In genomic region chr9:96824026-96824425, GRCm38 (mm10) we compare ENCODE assay signal across 12 mouse cellular contexts.
DNase-seq lines count a peak whose midpoint lies in the region; ATAC-seq and TF ChIP-seq lines count a peak whose summit lies in the region.
"Had no signal": no experiment of that assay in that cellular context is flagged by ENCODE, and none has a peak within 500 bp of the region (broad histone marks: within the 10 kb centered on the region; RNA-seq: fewer than 3 reads in every experiment).

No protein-coding gene starts in this region.

- no peak for DNase-seq in gastrocnemius, adult 2 months
- DNase-seq in gastrocnemius, postnatal 25 days: no peak
- no peak for DNase-seq in lung, postnatal 25 days (ENCODE audit: low spot score)
- DNase-seq in adrenal gland, adult 8-10 months: peak; percentile 84
- no peak for DNase-seq in urinary bladder, postnatal 14 days (ENCODE audit: low spot score)
- no peak for DNase-seq in right cerebral cortex, postnatal 4 days

- H3K4me2 ChIP-seq in lung, embryonic 16.5 days (ENCODE audit: low read depth, low read length): no peak overlapping the region
- no peak overlapping the region for H3K4me2 ChIP-seq in limb, embryonic 15.5 days
- H3K4me2 ChIP-seq: neural tube, embryonic 12.5 days had no signal

- no peaks in the 10 kb centered on the region for H3K36me3 ChIP-seq in lung, embryonic 16.5 days (ENCODE audit: control insufficient read depth, insufficient read depth, low read length)
- H3K36me3 ChIP-seq in limb, embryonic 15.5 days: 0 out of 2 replicates have a peak, but pooled peaks cover 4% of the 10 kb centered on the region
- H3K36me3 ChIP-seq: G1E had no signal

- no peaks in the 10 kb centered on the region; the same call in 1 of the 2 replicates for H3K9me3 ChIP-seq in lung, embryonic 16.5 days (ENCODE audit: control insufficient read depth, low read length)
- H3K9me3 ChIP-seq in limb, embryonic 15.5 days: no peaks in the 10 kb centered on the region
- H3K9me3 ChIP-seq: G1E; neural tube, embryonic 12.5 days had no signal

- WGBS in lung, embryonic 16.5 days: 45% methylated on average over 12 of the region's 12 CpGs
- WGBS in limb, embryonic 15.5 days: 54% methylated on average over 12 of the region's 12 CpGs

- H3K4me3 ChIP-seq in gastrocnemius, adult 2 months: peak overlapping the region; percentile 43
- H3K4me3 ChIP-seq in lung, embryonic 16.5 days (ENCODE audit: low read length): no peak overlapping the region
- no peak overlapping the region for H3K4me3 ChIP-seq in limb, embryonic 15.5 days
- H3K4me3 ChIP-seq: erythroblast, embryonic 14.5 days; heart, adult 2 months; neural tube, embryonic 12.5 days had no signal

- intact Hi-C loops in gastrocnemius, adult 2 months (cut with DNase I): no loop called here

- peak overlapping the region; percentile 46; the same call in 1 of the 2 replicates for H3K27ac ChIP-seq in gastrocnemius, adult 2 months
- no peak overlapping the region for H3K27ac ChIP-seq in lung, embryonic 16.5 days (ENCODE audit: low read length)
- H3K27ac ChIP-seq in limb, embryonic 15.5 days: peak overlapping the region; percentile 64
- H3K27ac ChIP-seq: heart, adult 2 months; neural tube, embryonic 12.5 days had no signal

- peak; percentile 43 for ATAC-seq in lung, embryonic 16.5 days (ENCODE audit: low read depth)
- no peak for ATAC-seq in limb, embryonic 15.5 days (ENCODE audit: insufficient number of reproducible peaks, low FRiP score, low TSS enrichment, low read depth)

- no peak overlapping the region for H3K9ac ChIP-seq in lung, embryonic 16.5 days (ENCODE audit: low read length)
- H3K9ac ChIP-seq in limb, embryonic 15.5 days: no peak overlapping the region
- H3K9ac ChIP-seq: neural tube, embryonic 12.5 days had no signal

- no peak for TF ChIP-seq CTCF in gastrocnemius, adult 2 months (IDR thresholded peaks at IDR 0.05)

- no peaks in the 10 kb centered on the region for H3K4me1 ChIP-seq in lung, embryonic 16.5 days (replicated peaks; ENCODE audit: control insufficient read depth, insufficient read depth, low read length)
- H3K4me1 ChIP-seq in limb, embryonic 15.5 days: peaks cover 22% of the 10 kb centered on the region
- H3K4me1 ChIP-seq: neural tube, embryonic 12.5 days had no signal

- no peaks in the 10 kb centered on the region for H3K27me3 ChIP-seq in lung, embryonic 16.5 days (ENCODE audit: control insufficient read depth, insufficient read depth, low read depth, low read length)
- H3K27me3 ChIP-seq in limb, embryonic 15.5 days: no peaks in the 10 kb centered on the region
- H3K27me3 ChIP-seq: neural tube, embryonic 12.5 days had no signal
